Mouse (Mus musculus) bone marrow, adult 2 months (tissue): ENCODE results near the gene Prrc2c.

ENCODE experiments used
- CTCF ChIP-seq: fragments of 200-500 bp; IDR thresholded peaks from 2 replicates; pipeline ENCODE4 v1.5.1; 2011; ENCODE audit warnings: low read length, control low read depth; ENCODE audit not compliant: control insufficient read depth, insufficient read depth
- POLR2A ChIP-seq: fragments of 200-500 bp; IDR thresholded peaks from 2 replicates; pipeline ENCODE4 v1.6.1; 2011; ENCODE audit warnings: low read depth, mild to moderate bottlenecking, control low read depth, low read length, borderline replicate concordance; ENCODE audit not compliant: control insufficient read depth

GRCm38 (mm10) chr1:162636516-162636915 is 103.8 kb downstream of the Prrc2c start:
- TF ChIP-seq CTCF (no peak), POLR2A (no peak)
